ENCODE assay signal across 9 mouse cellular contexts in the genomic region with DNA sequence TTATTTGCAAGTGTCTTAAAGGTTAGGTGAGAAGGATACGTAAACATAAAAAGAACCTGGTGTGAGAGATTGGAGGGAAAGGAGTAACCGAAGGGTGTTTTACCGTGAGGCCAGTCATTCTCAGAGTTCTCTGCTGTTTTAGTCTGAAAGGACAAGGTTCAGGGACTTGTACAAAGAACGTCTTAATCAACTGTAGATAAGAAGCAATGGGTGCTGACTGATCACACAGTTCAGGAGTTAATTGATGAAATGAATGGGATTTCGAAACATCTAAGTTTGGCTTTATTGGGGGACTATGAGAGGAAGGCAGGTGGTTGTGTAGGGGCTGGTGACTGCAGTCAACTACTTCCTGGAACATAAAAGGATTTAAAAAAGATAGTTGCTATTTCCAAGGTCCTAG. TPM values are rescaled to one million over a fixed set of nuclear protein-coding genes. Genes with fewer than 3 reads are reported as not detected.
DNase-seq lines count a peak whose midpoint lies in the region; ATAC-seq and TF ChIP-seq lines count a peak whose summit lies in the region.
"Had no signal": no experiment of that assay in that cellular context is flagged by ENCODE, and none has a peak within 500 bp of the region (broad histone marks: within the 10 kb centered on the region; RNA-seq: fewer than 3 reads in every experiment).

No protein-coding gene starts in this region.

- ATAC-seq in lung, postnatal 0 days: no peak
- ATAC-seq in limb, embryonic 13.5 days (ENCODE audit: low FRiP score, low read depth): no peak
- no peak for ATAC-seq in stomach, embryonic 14.5 days (ENCODE audit: insufficient number of reproducible peaks, insufficient read depth, low FRiP score, low read depth)

- TF ChIP-seq CTCF in lung, postnatal 0 days (IDR thresholded peaks at IDR 0.05): no peak

- TF ChIP-seq EP300 in lung, postnatal 0 days (IDR thresholded peaks at IDR 0.05): no peak

- peak overlapping the region; percentile 81 for H3K4me3 ChIP-seq in lung, postnatal 0 days (ENCODE audit: low read depth, low read length)
- peak overlapping the region; percentile 92 for H3K4me3 ChIP-seq in forebrain, embryonic 10.5 days
- H3K4me3 ChIP-seq in limb, embryonic 13.5 days: peak overlapping the region; percentile 79
- H3K4me3 ChIP-seq in stomach, embryonic 14.5 days (ENCODE audit: low read depth, low read length): peak overlapping the region; percentile 80

- H3K4me1 ChIP-seq in lung, postnatal 0 days (ENCODE audit: insufficient read depth, low read depth, low read length): peaks cover 9% of the 10 kb centered on the region
- peaks cover 28% of the 10 kb centered on the region for H3K4me1 ChIP-seq in forebrain, embryonic 10.5 days
- peaks cover 15% of the 10 kb centered on the region for H3K4me1 ChIP-seq in limb, embryonic 13.5 days
- peaks cover 4% of the 10 kb centered on the region; the same call in 1 of the 2 replicates for H3K4me1 ChIP-seq in stomach, embryonic 14.5 days (ENCODE audit: control insufficient read depth, insufficient read depth, low read length)

- H3K27ac ChIP-seq in lung, postnatal 0 days (ENCODE audit: low read length): peak overlapping the region; percentile 81; the same call in 1 of the 2 replicates
- peak overlapping the region; percentile 91 for H3K27ac ChIP-seq in forebrain, embryonic 10.5 days
- no peak overlapping the region for H3K27ac ChIP-seq in limb, embryonic 13.5 days
- H3K27ac ChIP-seq in stomach, embryonic 14.5 days (ENCODE audit: low read length): no peak overlapping the region

- H3K4me2 ChIP-seq in lung, postnatal 0 days (replicated peaks; ENCODE audit: low read depth, low read length): peak overlapping the region; percentile 88
- peak overlapping the region; percentile 89 for H3K4me2 ChIP-seq in limb, embryonic 13.5 days (replicated peaks)
- peak overlapping the region; percentile 80 for H3K4me2 ChIP-seq in stomach, embryonic 14.5 days (replicated peaks; ENCODE audit: low read depth, low read length)

- no peaks in the 10 kb centered on the region for H3K9me3 ChIP-seq in lung, postnatal 0 days (ENCODE audit: low read length)
- H3K9me3 ChIP-seq in forebrain, embryonic 10.5 days: peaks cover 5% of the 10 kb centered on the region
- no peaks in the 10 kb centered on the region for H3K9me3 ChIP-seq in limb, embryonic 13.5 days
- H3K9me3 ChIP-seq in stomach, embryonic 14.5 days (ENCODE audit: control insufficient read depth, low read depth, low read length): no peaks in the 10 kb centered on the region

- H3K36me3 ChIP-seq in lung, postnatal 0 days (ENCODE audit: insufficient read depth, low read length): no peaks in the 10 kb centered on the region
- peaks cover 32% of the 10 kb centered on the region for H3K36me3 ChIP-seq in forebrain, embryonic 10.5 days (replicated peaks)
- H3K36me3 ChIP-seq in limb, embryonic 13.5 days: no peaks in the 10 kb centered on the region; the same call in 1 of the 2 replicates
- no peaks in the 10 kb centered on the region for H3K36me3 ChIP-seq in stomach, embryonic 14.5 days (ENCODE audit: control insufficient read depth, insufficient read depth, low read length)

- H3K27me3 ChIP-seq in lung, postnatal 0 days (replicated peaks; ENCODE audit: insufficient read depth, low read length): no peaks in the 10 kb centered on the region
- H3K27me3 ChIP-seq in forebrain, embryonic 10.5 days (ENCODE audit: poor library complexity, severe bottlenecking): no peaks in the 10 kb centered on the region
- no peaks in the 10 kb centered on the region for H3K27me3 ChIP-seq in limb, embryonic 13.5 days
- no peaks in the 10 kb centered on the region for H3K27me3 ChIP-seq in stomach, embryonic 14.5 days (ENCODE audit: control insufficient read depth, insufficient read depth, low read length)

- 45% methylated on average over 5 of the region's 5 CpGs for WGBS in lung, postnatal 0 days
- WGBS in forebrain, embryonic 10.5 days: 63% methylated on average over 5 of the region's 5 CpGs
- WGBS in limb, embryonic 13.5 days: 54% methylated on average over 5 of the region's 5 CpGs
- 48% methylated on average over 5 of the region's 5 CpGs for WGBS in stomach, embryonic 14.5 days

- no peak for DNase-seq in lung, postnatal 0 days (ENCODE audit: low spot score)
- no peak for DNase-seq in lung, postnatal 36 days
- no peak for DNase-seq in forebrain, embryonic 10.5 days (ENCODE audit: extremely low spot score, low spot score)
- no peak for DNase-seq in urinary bladder, adult 18-20 months (ENCODE audit: low spot score in 2 of 2)
- no peak for DNase-seq in thymus, postnatal 36 days
- no peak for DNase-seq in gastrocnemius, adult 18-20 months (ENCODE audit: low spot score)
- DNase-seq: thymus, postnatal 14 days had no signal

- peak overlapping the region; percentile 76 for H3K9ac ChIP-seq in lung, postnatal 0 days (replicated peaks; ENCODE audit: low read depth)
- H3K9ac ChIP-seq in limb, embryonic 13.5 days: peak overlapping the region; percentile 87; the same call in 1 of the 2 replicates
- H3K9ac ChIP-seq in stomach, embryonic 14.5 days (replicated peaks; ENCODE audit: low read depth, low read length): peak overlapping the region; percentile 68; the same call in 1 of the 2 replicates

RNA-seq across cellular contexts. Expression of gene Tmem161b, which starts 0.9 kb away (rescaled TPM):
- polyA plus RNA-seq in lung, postnatal 0 days (2015; fragmentation: Nextera tagmentation; extraction: Ambion mirVana): 11.8 and 12.5 TPM in 2 replicates
- polyA plus RNA-seq in forebrain, embryonic 10.5 days (2016; fragmentation: Nextera tagmentation; extraction: Ambion mirVana): 22.7 and 23.0 TPM in 2 replicates
- polyA plus RNA-seq in limb, embryonic 13.5 days (2015; fragmentation: Nextera tagmentation; extraction: Ambion mirVana): 15.5 and 16.7 TPM in 2 replicates
- 22.1 and 22.5 TPM in 2 replicates for polyA plus RNA-seq in stomach, embryonic 14.5 days (2014; fragmentation: Nextera tagmentation; extraction: Ambion mirVana)
- 10 to 100 TPM; 11.5 to 11.6 TPM for total RNA-seq in gastrocnemius, adult 18-20 months (2021)

Comparison
In these comparisons a context has a peak if more than half of its experiments do, and no peak if none do; other contexts are left out.
1. H3K27ac ChIP-seq: peak in lung, postnatal 0 days (single experiment) and forebrain, embryonic 10.5 days (single experiment); none in limb, embryonic 13.5 days (single experiment) and stomach, embryonic 14.5 days (single experiment).
2. Peak in every context shown above with its lines, with median percentiles within 50 percentile points of each other: H3K4me2 ChIP-seq, H3K4me3 ChIP-seq and H3K9ac ChIP-seq.